Mouse (Mus musculus) lung, postnatal 0 days (tissue): ENCODE measurements around the gene Myo10. TPM values are rescaled to one million over a fixed set of nuclear protein-coding genes. Genes with fewer than 3 reads are reported as not detected.

Experiments
- ATAC-seq: fragments of 200-750 bp; cut with Nextera tagmentation; 2 replicates; pipeline ENCODE4 v1.8.0; 2017; ENCODE audit warnings: moderate library complexity
- DNase-seq: peaks from one replicate; pipeline ENCODE4 v3.0.0-alpha.2; 2016; ENCODE audit warnings: low spot score
- H3K27ac ChIP-seq: fragments of 300-500 bp; sonication (generic); 2 replicates; pipeline ENCODE4 v1.5.1; 2014; ENCODE audit warnings: antibody characterized with exemption, mild to moderate bottlenecking, low read length, mixed read lengths
- H3K27me3 ChIP-seq: fragments of 300-500 bp; sonication (generic); replicated peaks from 2 replicates; pipeline ENCODE4 v1.6.1; 2014; ENCODE audit warnings: low read length, mixed read lengths; ENCODE audit not compliant: insufficient read depth
- H3K36me3 ChIP-seq: fragments of 300-500 bp; sonication (generic); 2 replicates; pipeline ENCODE4 v1.6.1; 2014; ENCODE audit warnings: low read length, mixed read lengths; ENCODE audit not compliant: insufficient read depth
- H3K4me1 ChIP-seq: fragments of 300-500 bp; sonication (generic); 2 replicates; pipeline ENCODE4 v1.6.1; 2014; ENCODE audit warnings: antibody characterized with exemption, low read depth, low read length, mixed read lengths; ENCODE audit not compliant: insufficient read depth
- H3K4me2 ChIP-seq: fragments of 300-500 bp; sonication (generic); replicated peaks from 2 replicates; pipeline ENCODE4 v1.6.1; 2014; ENCODE audit warnings: low read depth, mild to moderate bottlenecking, low read length, moderate library complexity, mixed read lengths
- H3K4me3 ChIP-seq: fragments of 300-500 bp; sonication (generic); 2 replicates; pipeline ENCODE4 v1.5.1; 2014; ENCODE audit warnings: low read depth, low read length
- H3K9ac ChIP-seq: fragments of 300-500 bp; sonication (generic); replicated peaks from 2 replicates; pipeline ENCODE4 v1.6.1; 2014; ENCODE audit warnings: low read depth, mild to moderate bottlenecking
- H3K9me3 ChIP-seq: fragments of 300-500 bp; sonication (generic); 2 replicates; pipeline ENCODE4 v1.6.1; 2016; ENCODE audit warnings: low read length, mixed read lengths
- CTCF ChIP-seq: IDR thresholded peaks from 2 replicates; pipeline ENCODE4 v1.5.1; 2016; ENCODE audit warnings: antibody characterized with exemption, mild to moderate bottlenecking
- EP300 ChIP-seq: IDR thresholded peaks from 2 replicates; pipeline ENCODE4 v1.6.1; 2016; ENCODE audit warnings: antibody characterized with exemption, mild to moderate bottlenecking, control low read depth
- WGBS: fragments of 180-500 bp; shearing (Covaris S2); extraction: QIAGEN DNeasy Blood & Tissue Kit; methylation state at CpG from one replicate; pipeline ENCODE4 v1.1.7; 2014; 5-methylcytosine and 5-hydroxymethylcytosine counted together
- polyA plus RNA-seq: library from polyadenylated mRNA; unstranded; fragments of >200 nt; fragmentation: Nextera tagmentation; extraction: Ambion mirVana; gene quantifications from 2 replicates; pipeline ENCODE4 v1.2.1, GENCODE M21; 2015

The Myo10 gene
- polyA plus RNA-seq: 17.3 and 20.2 TPM in 2 replicates

GRCm38 (mm10) chr15:25622200-25622866 is at the start of gene Myo10:
TSS of gene Myo10 (plus strand) at chr15:25622525.
- H3K9me3 ChIP-seq: no peaks in the 10 kb centered on the region
- H3K27me3 ChIP-seq: no peaks in the 10 kb centered on the region
- peak within 1 kb of the TSS; percentile 77 for H3K9ac ChIP-seq
- peak; percentile 100 for DNase-seq
- peaks cover 18% of the 10 kb centered on the region; the same call in 1 of the 2 replicates for H3K4me1 ChIP-seq
- ATAC-seq: peak; percentile 91
- no peaks in the 10 kb centered on the region for H3K36me3 ChIP-seq
- H3K27ac ChIP-seq: peak within 1 kb of the TSS; percentile 95
- TF ChIP-seq CTCF (peak; percentile 52), EP300 (no peak)
- WGBS: under 1% methylated on average over 51 of the region's 53 CpGs
- H3K4me2 ChIP-seq: peak within 1 kb of the TSS; percentile 73
- peak within 1 kb of the TSS; percentile 73 for H3K4me3 ChIP-seq

- Histone ChIP-seq H3K36me3 (no peaks in the 10 kb centered on the region), H3K4me2 (no peak overlapping the region), H3K27ac (no peak overlapping the region), H3K4me3 (no peak overlapping the region), H3K27me3 (no peaks in the 10 kb centered on the region), H3K9ac (no peak overlapping the region), H3K9me3 (no peaks in the 10 kb centered on the region), H3K4me1 (no peaks in the 10 kb centered on the region)
- WGBS: 14% methylated on average over 3 of the region's 3 CpGs
- no peak for TF ChIP-seq CTCF
- ATAC-seq (no peak), DNase-seq (no peak)
Measured at GRCm38 (mm10) chr15:25573113-25573512, 49.2 kb upstream of the Myo10 start.

GRCm38 (mm10) chr15:25573876-25574601 is 48.3 kb upstream of the Myo10 start:
- Histone ChIP-seq H3K27ac (no peak overlapping the region), H3K4me3 (no peak overlapping the region), H3K9ac (no peak overlapping the region), H3K9me3 (no peaks in the 10 kb centered on the region), H3K4me2 (no peak overlapping the region), H3K27me3 (no peaks in the 10 kb centered on the region), H3K4me1 (no peaks in the 10 kb centered on the region), H3K36me3 (no peaks in the 10 kb centered on the region)
- TF ChIP-seq EP300 (no peak), CTCF (no peak)
- ATAC-seq (no peak), DNase-seq (no peak)
- WGBS: 64% methylated on average over 7 of the region's 7 CpGs

GRCm38 (mm10) chr15:25577327-25578051 is 44.8 kb upstream of the Myo10 start:
- no peaks in the 10 kb centered on the region for H3K9me3 ChIP-seq
- no peaks in the 10 kb centered on the region for H3K4me1 ChIP-seq
- H3K27me3 ChIP-seq: no peaks in the 10 kb centered on the region
- DNase-seq (no peak), ATAC-seq (no peak)
- no peak overlapping the region for H3K4me2 ChIP-seq
- WGBS: 65% methylated on average over 8 of the region's 8 CpGs
- H3K4me3 ChIP-seq: no peak overlapping the region
- no peak for TF ChIP-seq EP300
- no peak for TF ChIP-seq CTCF
- H3K36me3 ChIP-seq: no peaks in the 10 kb centered on the region
- H3K9ac ChIP-seq: no peak overlapping the region
- H3K27ac ChIP-seq: no peak overlapping the region

- no peak for DNase-seq
- Histone ChIP-seq H3K36me3 (no peaks in the 10 kb centered on the region), H3K4me2 (no peak overlapping the region), H3K4me3 (no peak overlapping the region), H3K27ac (no peak overlapping the region), H3K9ac (no peak overlapping the region), H3K4me1 (no peaks in the 10 kb centered on the region), H3K27me3 (no peaks in the 10 kb centered on the region), H3K9me3 (no peaks in the 10 kb centered on the region)
- no peak for TF ChIP-seq CTCF
- TF ChIP-seq EP300: no peak
- 72% methylated on average over 4 of the region's 4 CpGs for WGBS
- no peak for ATAC-seq
Measured at GRCm38 (mm10) chr15:25578369-25578768, 44.0 kb upstream of the Myo10 start.

GRCm38 (mm10) chr15:25580731-25581130 is 41.6 kb upstream of the Myo10 start:
- DNase-seq (peak; percentile 41), ATAC-seq (peak; percentile 53)
- Histone ChIP-seq H3K9ac (no peak overlapping the region), H3K4me1 (no peaks in the 10 kb centered on the region), H3K36me3 (no peaks in the 10 kb centered on the region), H3K9me3 (no peaks in the 10 kb centered on the region), H3K4me2 (no peak overlapping the region), H3K27ac (no peak overlapping the region), H3K4me3 (no peak overlapping the region), H3K27me3 (no peaks in the 10 kb centered on the region)
- 31% methylated on average over 6 of the region's 6 CpGs for WGBS
- TF ChIP-seq CTCF (no peak), EP300 (no peak)
